Mouse (Mus musculus) neural tube, embryonic 13.5 days (tissue): ENCODE measurements around the gene Sf1. TPM values are rescaled to one million over a fixed set of nuclear protein-coding genes. Genes with fewer than 3 reads are reported as not detected.
A peak's percentile ranks its signal among the peaks of the same experiment; 100 is the strongest.

Experiments
- ATAC-seq: fragments of 200-750 bp; cut with Nextera tagmentation; 2 replicates; pipeline ENCODE4 v1.8.0; 2017; ENCODE audit warnings: low read depth, mild to moderate bottlenecking, moderate TSS enrichment, moderate library complexity
- H3K27ac ChIP-seq: fragments of 300-500 bp; sonication (generic); replicated peaks from 2 replicates; pipeline ENCODE4 v1.5.1; 2015; ENCODE audit warnings: moderate library complexity, mild to moderate bottlenecking, inconsistent platforms
- H3K27me3 ChIP-seq: fragments of 300-500 bp; sonication (generic); 2 replicates; pipeline ENCODE4 v1.6.1; 2015; ENCODE audit warnings: mild to moderate bottlenecking, inconsistent platforms
- H3K36me3 ChIP-seq: fragments of 300-500 bp; sonication (generic); 2 replicates; pipeline ENCODE4 v1.6.1; 2015; ENCODE audit warnings: mild to moderate bottlenecking, inconsistent platforms
- H3K4me1 ChIP-seq: fragments of 300-500 bp; sonication (generic); replicated peaks from 2 replicates; pipeline ENCODE4 v1.6.1; 2015; ENCODE audit warnings: inconsistent platforms
- H3K4me2 ChIP-seq: fragments of 300-500 bp; sonication (generic); 2 replicates; pipeline ENCODE4 v1.6.1; 2015; ENCODE audit warnings: inconsistent platforms, mild to moderate bottlenecking, moderate library complexity
- H3K4me3 ChIP-seq: fragments of 300-500 bp; sonication (generic); 2 replicates; pipeline ENCODE4 v1.5.1; 2015; ENCODE audit warnings: mild to moderate bottlenecking, inconsistent platforms
- H3K9ac ChIP-seq: fragments of 300-500 bp; sonication (generic); 2 replicates; pipeline ENCODE4 v1.6.1; 2015; ENCODE audit warnings: moderate library complexity, mild to moderate bottlenecking, inconsistent platforms
- H3K9me3 ChIP-seq: fragments of 300-500 bp; sonication (generic); 2 replicates; pipeline ENCODE4 v1.6.1; 2016; ENCODE audit warnings: inconsistent platforms
- WGBS: fragments of 180-500 bp; shearing (Covaris S2); methylation state at CpG from one replicate; pipeline ENCODE4 v1.1.7; 2015; 5-methylcytosine and 5-hydroxymethylcytosine counted together
- polyA plus RNA-seq: library from polyadenylated mRNA; unstranded; fragments of >200 nt; fragmentation: Nextera tagmentation; extraction: Ambion mirVana; gene quantifications from 2 replicates; pipeline ENCODE4 v1.2.1, GENCODE M21; 2015

Sf1 gene
- polyA plus RNA-seq, 1 experiment from 2014 or later, result 107 TPM

DNA sequence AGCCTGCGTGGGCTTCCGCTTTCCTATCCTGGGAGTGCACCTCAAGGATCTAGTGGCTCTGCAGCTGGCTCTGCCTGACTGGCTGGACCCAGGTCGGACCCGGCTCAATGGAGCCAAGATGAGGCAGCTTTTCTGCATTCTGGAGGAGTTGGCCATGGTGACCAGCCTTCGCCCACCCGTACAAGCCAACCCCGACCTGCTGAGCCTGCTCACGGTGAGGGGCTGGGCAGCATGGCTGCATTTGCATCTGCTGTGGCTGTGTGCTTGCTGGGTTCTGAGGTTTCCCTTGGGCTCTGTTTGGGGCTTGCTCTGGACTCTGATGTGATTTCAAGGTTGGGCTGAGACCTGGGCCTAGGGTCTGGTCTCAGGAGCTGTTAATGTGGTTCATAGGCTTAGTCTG, 43.6 kb downstream of the Sf1 start:
- 84% methylated on average over 8 of the region's 8 CpGs for WGBS
- ATAC-seq, result no peak
- H3K36me3 ChIP-seq, result no peaks in the 10 kb centered on the region

DNA sequence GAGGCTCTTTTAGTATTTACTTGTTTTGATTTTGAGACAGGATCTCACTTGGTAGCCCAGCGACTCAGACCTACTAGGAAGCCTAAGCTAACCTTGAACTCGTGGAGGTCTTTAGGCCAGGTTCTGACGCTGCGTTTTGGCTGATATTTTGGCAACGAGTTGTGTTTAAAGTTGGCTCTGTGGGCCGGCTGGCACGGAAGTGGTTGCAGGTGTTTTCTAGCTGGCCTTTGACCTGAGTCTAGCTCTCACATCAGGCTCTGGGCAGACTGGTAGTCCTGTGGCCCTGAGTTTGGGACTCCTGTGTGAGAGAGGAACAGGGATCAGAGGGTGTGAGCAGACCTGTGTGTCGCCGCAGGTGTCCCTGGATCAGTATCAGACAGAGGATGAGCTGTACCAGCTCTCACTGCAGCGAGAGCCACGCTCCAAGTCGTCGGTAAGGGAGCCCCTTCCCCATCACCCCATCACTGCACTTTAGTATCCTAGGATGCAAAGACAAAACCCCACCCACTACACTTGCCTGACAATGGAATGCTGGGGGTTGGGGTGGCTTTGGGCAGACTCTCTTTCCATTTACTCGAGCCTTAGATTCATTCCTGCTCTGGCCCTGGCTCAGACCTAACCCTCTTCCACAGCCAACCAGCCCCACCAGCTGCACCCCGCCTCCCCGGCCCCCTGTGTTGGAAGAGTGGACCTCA, 44.5 kb downstream of the Sf1 start:
- Histone ChIP-seq H3K4me1 (0 out of 2 replicates have a peak, but pooled peaks cover 6% of the 10 kb centered on the region), H3K9me3 (no peaks in the 10 kb centered on the region), H3K9ac (no peak overlapping the region), H3K36me3 (no peaks in the 10 kb centered on the region), H3K27me3 (peaks cover 5% of the 10 kb centered on the region), H3K4me2 (no peak overlapping the region), H3K27ac (no peak overlapping the region), H3K4me3 (no peak overlapping the region)
- ATAC-seq, result no peak
- WGBS, result 56% methylated on average over 16 of the region's 16 CpGs

More for the DNA sequence above, 43.6 kb downstream of the Sf1 start:
- no peaks in the 10 kb centered on the region for H3K9me3 ChIP-seq
- no peak overlapping the region for H3K27ac ChIP-seq
- H3K4me1 ChIP-seq, result peaks cover 9% of the 10 kb centered on the region; the same call in 1 of the 2 replicates
- no peak overlapping the region for H3K4me2 ChIP-seq
- H3K4me3 ChIP-seq, result no peak overlapping the region
- H3K9ac ChIP-seq, result 0 out of 2 replicates have a peak overlapping the region, but pooled peaks have one; percentile 8
- peaks cover 13% of the 10 kb centered on the region for H3K27me3 ChIP-seq

DNA sequence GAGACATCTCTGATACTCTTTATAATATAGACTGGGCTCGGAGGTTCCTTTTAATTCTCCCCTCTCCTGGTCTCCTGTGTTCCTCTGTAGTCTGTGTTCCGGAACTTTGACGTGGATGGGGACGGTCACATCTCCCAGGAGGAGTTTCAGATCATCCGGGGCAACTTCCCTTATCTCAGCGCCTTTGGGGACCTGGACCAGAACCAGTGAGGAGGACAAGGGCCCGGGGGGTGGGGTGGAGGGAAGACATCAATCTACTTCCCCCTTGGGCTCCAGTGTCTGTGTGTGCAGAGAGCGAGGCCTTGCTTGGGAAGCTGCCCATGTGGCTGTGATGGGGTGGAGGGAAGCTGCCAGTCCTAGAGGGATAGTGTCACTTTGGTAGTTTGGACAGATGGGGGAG, 45.3 kb downstream of the Sf1 start:
- Histone ChIP-seq H3K4me3 (no peak overlapping the region), H3K27me3 (no peaks in the 10 kb centered on the region), H3K9me3 (no peaks in the 10 kb centered on the region), H3K27ac (no peak overlapping the region), H3K4me2 (no peak overlapping the region), H3K9ac (no peak overlapping the region), H3K36me3 (no peaks in the 10 kb centered on the region), H3K4me1 (no peaks in the 10 kb centered on the region)
- no peak for ATAC-seq
- 75% methylated on average over 8 of the region's 8 CpGs for WGBS

DNA sequence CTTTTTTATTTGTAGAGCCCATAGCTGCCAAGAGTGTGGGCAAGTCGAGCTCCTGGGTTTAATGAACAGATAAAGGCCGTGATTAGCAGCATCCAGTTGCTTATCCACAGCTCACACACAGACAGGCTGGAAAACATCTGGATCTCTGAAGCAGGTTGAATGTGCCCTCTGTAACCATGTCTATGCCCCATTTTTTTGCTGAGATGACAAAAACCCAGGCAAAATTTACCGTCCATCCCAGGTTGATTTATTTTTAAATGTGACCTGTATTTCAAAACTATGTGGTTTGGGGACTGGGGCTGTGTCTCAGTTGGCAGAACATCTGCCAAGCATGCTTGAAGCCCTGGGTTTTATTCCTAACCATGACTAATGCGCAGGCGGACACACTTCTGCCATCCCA, 45.7 kb downstream of the Sf1 start:
- no peak overlapping the region for H3K9ac ChIP-seq
- WGBS, result 79% methylated on average over 5 of the region's 5 CpGs
- H3K4me3 ChIP-seq, result no peak overlapping the region
- no peak overlapping the region for H3K27ac ChIP-seq
- no peaks in the 10 kb centered on the region for H3K9me3 ChIP-seq
- H3K27me3 ChIP-seq, result no peaks in the 10 kb centered on the region
- H3K4me1 ChIP-seq, result no peaks in the 10 kb centered on the region
- no peak overlapping the region for H3K4me2 ChIP-seq
- ATAC-seq, result no peak
- no peaks in the 10 kb centered on the region for H3K36me3 ChIP-seq

DNA sequence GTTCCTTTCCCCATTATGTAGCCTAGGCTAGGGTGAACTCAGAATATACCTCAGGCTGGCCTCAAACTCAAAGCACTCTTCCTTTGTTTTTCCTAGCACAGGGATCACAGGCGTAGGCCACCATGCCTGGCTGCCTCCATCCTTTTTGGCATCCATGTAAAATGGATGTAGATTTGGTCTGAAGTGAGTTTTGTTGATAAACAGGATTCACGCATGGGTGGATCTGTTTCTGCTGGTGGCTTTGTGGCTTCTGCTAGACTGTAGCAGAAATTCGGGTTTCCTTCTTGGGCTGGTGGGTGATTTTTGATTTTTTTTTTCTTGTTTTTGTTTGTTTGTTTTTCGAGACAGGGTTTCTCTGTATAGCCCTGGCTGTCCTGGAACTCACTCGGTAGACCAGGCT, 46.4 kb downstream of the Sf1 start:
- Histone ChIP-seq H3K4me3 (no peak overlapping the region), H3K9ac (no peak overlapping the region), H3K27ac (no peak overlapping the region), H3K27me3 (no peaks in the 10 kb centered on the region), H3K9me3 (no peaks in the 10 kb centered on the region), H3K4me2 (no peak overlapping the region), H3K4me1 (peaks cover 1% of the 10 kb centered on the region), H3K36me3 (no peaks in the 10 kb centered on the region)
- WGBS, result 83% methylated on average over 5 of the region's 5 CpGs
- ATAC-seq, result no peak

DNA sequence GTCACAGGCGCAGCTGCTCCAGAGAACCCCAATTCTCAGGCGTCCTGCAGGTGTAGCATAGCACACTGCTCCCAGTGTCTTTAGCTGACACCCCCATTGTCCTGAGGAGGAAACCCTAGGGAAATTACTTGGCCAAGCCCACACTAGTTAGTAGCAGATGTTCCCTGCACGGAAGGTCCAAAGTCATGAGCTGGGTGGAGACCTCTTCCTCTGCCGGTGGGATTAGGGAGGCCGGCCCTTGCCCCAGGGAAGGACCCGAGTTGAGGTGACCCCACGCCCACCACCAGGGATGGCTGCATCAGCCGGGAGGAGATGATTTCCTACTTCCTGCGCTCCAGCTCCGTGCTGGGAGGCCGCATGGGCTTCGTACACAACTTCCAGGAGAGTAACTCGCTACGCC, 49.3 kb downstream of the Sf1 start:
- no peak for ATAC-seq
- Histone ChIP-seq H3K4me3 (no peak overlapping the region), H3K9me3 (no peaks in the 10 kb centered on the region), H3K4me2 (no peak overlapping the region), H3K27me3 (no peaks in the 10 kb centered on the region), H3K9ac (no peak overlapping the region), H3K36me3 (no peaks in the 10 kb centered on the region), H3K4me1 (peaks cover 30% of the 10 kb centered on the region), H3K27ac (no peak overlapping the region)
- WGBS, result 77% methylated on average over 14 of the region's 14 CpGs

DNA sequence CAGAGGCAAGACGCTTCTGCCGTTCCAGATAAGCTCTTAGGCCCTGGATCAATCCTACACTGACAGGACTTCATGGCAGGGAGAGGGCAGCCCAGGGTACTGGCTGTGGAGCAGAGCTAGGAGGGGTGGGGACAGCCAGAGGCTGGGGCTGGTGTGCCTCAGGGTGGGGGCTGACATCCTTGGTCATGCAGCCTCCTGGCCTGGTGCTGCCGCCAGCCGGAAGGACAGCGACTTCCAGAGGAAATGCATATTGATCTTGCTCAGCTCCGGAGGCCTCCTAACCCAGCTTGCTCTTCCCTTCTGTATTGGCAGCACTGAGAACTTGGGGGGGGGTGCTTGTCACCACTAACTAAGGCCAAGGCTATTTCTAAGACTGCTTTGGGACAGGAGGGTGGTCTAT, 52.0 kb downstream of the Sf1 start:
- Histone ChIP-seq H3K27ac (peak overlapping the region; percentile 94), H3K4me1 (peaks cover 46% of the 10 kb centered on the region), H3K9me3 (no peaks in the 10 kb centered on the region), H3K27me3 (peaks cover 13% of the 10 kb centered on the region; the same call in 1 of the 2 replicates), H3K4me3 (no peak overlapping the region), H3K9ac (peak overlapping the region; percentile 61), H3K4me2 (0 out of 2 replicates have a peak overlapping the region, but pooled peaks have one; percentile 31), H3K36me3 (no peaks in the 10 kb centered on the region)
- WGBS, result 41% methylated on average over 6 of the region's 6 CpGs
- ATAC-seq, result no peak

DNA sequence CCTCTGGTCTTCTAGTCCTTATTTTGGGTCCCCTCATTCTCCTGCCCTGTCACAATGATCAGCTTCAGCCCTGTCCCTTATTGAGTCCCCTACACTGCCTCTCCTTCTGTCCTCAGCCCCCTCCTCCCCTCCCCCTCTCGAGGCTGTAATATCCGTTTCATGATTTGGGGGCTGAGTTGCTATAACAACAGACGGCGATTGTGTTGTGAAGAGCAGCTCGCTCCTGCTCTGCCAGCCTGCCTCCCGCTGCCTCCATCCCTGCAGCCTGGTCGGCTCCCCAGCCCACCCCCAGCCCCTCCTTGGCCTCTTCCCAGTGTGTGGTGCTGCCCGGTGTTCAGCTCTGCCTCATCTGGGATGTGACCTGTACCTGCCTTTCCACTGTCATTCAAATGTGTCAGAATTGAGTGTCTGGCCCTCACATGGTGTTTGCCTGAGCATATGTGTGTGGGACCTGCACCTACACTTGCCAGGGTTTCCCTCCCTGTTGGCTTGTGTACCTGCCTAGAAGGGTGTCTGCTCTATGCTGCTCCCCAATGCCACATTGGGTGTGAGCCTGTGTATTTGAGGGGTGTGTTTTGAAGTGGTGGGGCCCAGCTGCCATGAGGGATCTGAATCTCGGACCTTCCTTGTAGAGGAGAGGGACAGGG, 52.8 kb downstream of the Sf1 start:
- H3K27ac ChIP-seq, result peak overlapping the region; percentile 94
- H3K4me3 ChIP-seq, result no peak overlapping the region
- peaks cover 54% of the 10 kb centered on the region for H3K4me1 ChIP-seq
- ATAC-seq, result peak; percentile 32; the same call in 1 of the 2 replicates
- 1% methylated on average over 9 of the region's 9 CpGs for WGBS
- no peaks in the 10 kb centered on the region for H3K36me3 ChIP-seq
- peak overlapping the region; percentile 31 for H3K4me2 ChIP-seq
- H3K9ac ChIP-seq, result peak overlapping the region; percentile 61
- H3K27me3 ChIP-seq, result peaks cover 21% of the 10 kb centered on the region; the same call in 1 of the 2 replicates
- no peaks in the 10 kb centered on the region for H3K9me3 ChIP-seq

DNA sequence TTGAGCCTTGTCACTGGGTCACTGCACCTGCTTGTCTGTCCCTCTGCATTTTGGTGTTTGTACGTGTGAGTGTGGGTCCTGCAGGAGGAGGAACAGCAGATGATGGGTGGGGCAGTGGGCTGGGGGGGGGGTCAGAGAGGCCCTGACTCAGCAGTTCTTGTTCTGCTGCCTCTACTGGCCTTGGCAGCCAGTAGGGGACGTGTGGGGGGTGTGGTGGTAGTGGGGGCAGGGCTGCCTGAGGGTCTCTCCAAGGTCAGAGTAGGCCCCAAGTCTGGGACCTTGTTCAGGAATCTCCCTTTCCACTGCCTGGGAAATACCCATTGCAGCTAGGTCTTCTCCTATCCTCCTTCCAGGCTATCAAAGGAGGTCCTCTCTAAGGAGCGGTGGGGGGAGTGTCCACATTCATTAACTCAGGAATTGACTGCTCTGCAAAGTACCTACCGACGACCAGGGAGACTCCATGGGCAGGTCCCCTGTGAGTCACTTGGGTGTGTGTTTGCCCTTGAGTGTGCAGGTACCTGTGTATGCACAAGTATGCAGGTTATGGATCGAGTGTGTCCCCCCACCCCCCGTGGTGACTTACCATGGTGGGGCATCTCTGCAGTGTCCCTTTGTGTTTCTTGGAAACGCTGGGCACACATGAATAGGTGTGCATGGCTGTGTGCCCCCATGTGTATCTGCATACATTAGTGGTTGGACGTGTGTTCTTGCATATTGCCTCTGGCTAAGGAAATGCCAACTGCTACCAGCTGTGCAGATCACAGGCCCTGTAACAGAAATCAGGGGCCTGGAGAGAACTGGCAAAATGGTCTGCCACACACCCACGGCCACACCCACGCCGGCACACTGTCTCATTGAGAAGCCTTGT, 53.6 kb downstream of the Sf1 start:
- Histone ChIP-seq H3K27ac (peak overlapping the region; percentile 94), H3K4me2 (peak overlapping the region; percentile 81), H3K4me3 (no peak overlapping the region), H3K9ac (peak overlapping the region; percentile 86), H3K27me3 (peaks cover 27% of the 10 kb centered on the region; the same call in 1 of the 2 replicates), H3K4me1 (peaks cover 63% of the 10 kb centered on the region), H3K36me3 (no peaks in the 10 kb centered on the region), H3K9me3 (no peaks in the 10 kb centered on the region)
- no peak for ATAC-seq
- WGBS, result 52% methylated on average over 12 of the region's 12 CpGs

DNA sequence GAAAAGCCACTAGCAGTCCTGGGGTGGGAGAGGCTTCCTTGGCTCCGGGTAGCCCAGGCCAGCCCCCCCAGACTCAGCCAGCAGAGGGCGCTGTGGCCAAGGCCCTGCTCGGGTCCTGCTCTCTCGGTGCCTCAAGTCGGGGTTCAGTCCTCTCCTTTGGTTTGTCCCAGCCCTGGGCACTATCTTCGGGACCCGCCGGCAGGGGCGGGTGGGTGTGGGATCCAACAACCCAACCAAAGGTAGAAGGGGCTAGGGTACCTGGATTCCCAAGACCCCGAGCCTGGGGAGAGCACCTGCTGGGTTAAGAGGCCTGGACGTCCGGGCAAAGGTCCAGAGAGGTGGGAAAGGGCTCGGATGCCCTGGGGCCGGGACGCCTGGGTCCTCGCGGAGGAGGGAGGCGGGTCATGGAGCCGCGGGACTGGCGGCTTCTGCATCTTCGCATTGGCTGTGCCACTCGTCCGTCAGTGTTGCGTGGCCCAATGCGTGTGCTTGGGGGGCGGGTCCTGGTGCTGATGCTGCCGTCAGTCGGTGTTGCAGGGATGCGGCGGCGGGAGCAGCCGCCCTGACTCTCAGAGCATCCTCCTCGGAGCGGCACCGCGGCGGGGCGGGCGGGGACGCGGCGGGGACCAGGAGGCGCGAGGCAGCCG, 54.9 kb downstream of the Sf1 start, which contains the start of gene Nrxn2:
Nrxn2 (plus strand) TSS at position 499 of the 647 bp plus-strand sequence.
- H3K9me3 ChIP-seq, result no peaks in the 10 kb centered on the region
- no peaks in the 10 kb centered on the region for H3K36me3 ChIP-seq
- peak; percentile 91 for ATAC-seq
- peaks cover 75% of the 10 kb centered on the region for H3K4me1 ChIP-seq
- peak within 1 kb of the TSS; percentile 81 for H3K4me2 ChIP-seq
- WGBS, result under 1% methylated on average over 46 of the region's 46 CpGs
- H3K27ac ChIP-seq, result peak within 1 kb of the TSS; percentile 94
- H3K27me3 ChIP-seq, result peaks cover 29% of the 10 kb centered on the region; the same call in 1 of the 2 replicates
- peak within 1 kb of the TSS; percentile 86 for H3K9ac ChIP-seq
- peak within 1 kb of the TSS; percentile 66 for H3K4me3 ChIP-seq

DNA sequence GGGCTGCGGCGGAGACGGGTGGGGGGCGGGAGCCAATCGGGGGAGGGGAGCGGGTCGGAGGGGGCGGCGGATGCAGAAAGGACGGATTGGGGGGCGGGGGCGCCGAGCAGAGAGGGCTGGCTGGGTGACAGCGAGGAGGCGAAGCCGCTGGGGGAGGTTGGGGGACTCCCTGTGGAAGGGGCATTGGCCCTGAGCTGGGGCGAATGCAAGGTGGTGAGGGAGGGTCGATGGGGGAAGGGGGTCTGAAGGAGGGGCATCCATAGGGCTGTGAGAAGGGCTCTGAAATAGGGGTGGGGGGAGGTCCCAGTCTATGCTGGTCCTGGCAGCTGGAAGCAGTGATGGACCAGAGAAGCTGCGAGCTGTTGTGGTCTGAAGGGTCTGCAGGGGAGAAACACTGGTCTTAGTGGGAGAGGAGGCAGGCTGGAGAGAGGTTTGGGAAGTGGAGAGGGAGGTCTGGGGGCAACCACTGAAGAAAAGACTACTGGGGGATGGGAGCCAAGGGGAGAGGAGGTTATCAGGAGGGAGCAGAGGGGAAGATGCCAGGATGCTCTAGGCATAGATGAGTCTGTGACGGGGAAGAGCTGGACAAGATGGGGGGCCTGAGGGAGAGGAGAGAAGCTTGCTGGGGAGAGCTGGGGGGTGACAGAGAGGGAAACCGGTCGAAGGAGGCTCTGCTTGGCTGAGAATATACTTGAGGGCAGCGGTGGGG, 55.6 kb downstream of the Sf1 start:
- peak; percentile 16 for ATAC-seq
- Histone ChIP-seq H3K4me1 (peaks cover 83% of the 10 kb centered on the region), H3K4me3 (peak overlapping the region; percentile 66), H3K27me3 (peaks cover 34% of the 10 kb centered on the region; the same call in 1 of the 2 replicates), H3K9me3 (no peaks in the 10 kb centered on the region), H3K36me3 (no peaks in the 10 kb centered on the region), H3K4me2 (peak overlapping the region; percentile 81), H3K27ac (peak overlapping the region; percentile 94), H3K9ac (peak overlapping the region; percentile 86)
- WGBS, result 8% methylated on average over 21 of the region's 23 CpGs
